Mouse (Mus musculus) C2C12 (cell line): ENCODE measurements around the gene Tgfbr3. TPM values are rescaled to one million over a fixed set of nuclear protein-coding genes. Genes with fewer than 3 reads are reported as not detected.

ENCODE experiments used
- H3K27me3 ChIP-seq: one replicate; pipeline ENCODE4 v1.6.1; 2011; ENCODE audit not compliant: control insufficient read depth, insufficient read depth, insufficient read length
- H3K36me3 ChIP-seq: one replicate; pipeline ENCODE4 v1.6.1; 2011; ENCODE audit not compliant: control insufficient read depth, insufficient read depth
- H3K4me3 ChIP-seq: one replicate; pipeline ENCODE4 v1.5.1; 2011; ENCODE audit warnings: mild to moderate bottlenecking, control low read depth; ENCODE audit not compliant: poor library complexity, insufficient read depth, severe bottlenecking
- H3K79me2 ChIP-seq: one replicate; pipeline ENCODE4 v1.6.1; 2011; ENCODE audit not compliant: control insufficient read depth, insufficient read depth
- H3K79me3 ChIP-seq: one replicate; pipeline ENCODE4 v1.6.1; 2011; ENCODE audit warnings: low read depth, control low read depth
- H3ac ChIP-seq: one replicate; pipeline ENCODE3; 2011; ENCODE audit warnings: low read depth; ENCODE audit not compliant: control insufficient read depth, insufficient read length
- CEBPB ChIP-seq: IDR thresholded peaks from one replicate; pipeline ENCODE4 v1.6.1; 2011; ENCODE audit warnings: low read depth, mild to moderate bottlenecking, control low read depth, moderate library complexity
- CTCF ChIP-seq: IDR thresholded peaks from one replicate; pipeline ENCODE4 v1.5.1; 2011; ENCODE audit not compliant: control insufficient read depth, insufficient read depth, insufficient read length
- FOSL1 ChIP-seq: IDR thresholded peaks from one replicate; pipeline ENCODE4 v1.8.0; 2011; ENCODE audit warnings: mild to moderate bottlenecking, low read length; ENCODE audit not compliant: poor library complexity, insufficient read depth, severe bottlenecking
- MAX ChIP-seq: IDR thresholded peaks from one replicate; pipeline ENCODE4 v1.6.1; 2011; ENCODE audit warnings: mild to moderate bottlenecking, control low read depth
- MYOD1 ChIP-seq: IDR thresholded peaks from one replicate; pipeline ENCODE4 v1.6.1; 2011; ENCODE audit warnings: low read depth; ENCODE audit not compliant: control insufficient read depth, insufficient read length
- MYOG ChIP-seq: IDR thresholded peaks from one replicate; pipeline ENCODE4 v1.6.1; 2011; ENCODE audit not compliant: control insufficient read depth, insufficient read length; ENCODE audit errors: extremely low read depth
- USF1 ChIP-seq: IDR thresholded peaks from one replicate; pipeline ENCODE4 v1.6.1; 2011; ENCODE audit warnings: low read depth, mild to moderate bottlenecking, control low read depth, moderate library complexity
- polyA plus RNA-seq: library from polyadenylated mRNA; unstranded; fragments of >200 nt; fragmentation: generic; extraction: Trizol; gene quantifications from one replicate; pipeline ENCODE4 v1.2.1, GENCODE M21; 2012; ENCODE audit warnings: missing spikeins

The Tgfbr3 gene
- polyA plus RNA-seq, 1 experiment = 0.20 TPM

DNA sequence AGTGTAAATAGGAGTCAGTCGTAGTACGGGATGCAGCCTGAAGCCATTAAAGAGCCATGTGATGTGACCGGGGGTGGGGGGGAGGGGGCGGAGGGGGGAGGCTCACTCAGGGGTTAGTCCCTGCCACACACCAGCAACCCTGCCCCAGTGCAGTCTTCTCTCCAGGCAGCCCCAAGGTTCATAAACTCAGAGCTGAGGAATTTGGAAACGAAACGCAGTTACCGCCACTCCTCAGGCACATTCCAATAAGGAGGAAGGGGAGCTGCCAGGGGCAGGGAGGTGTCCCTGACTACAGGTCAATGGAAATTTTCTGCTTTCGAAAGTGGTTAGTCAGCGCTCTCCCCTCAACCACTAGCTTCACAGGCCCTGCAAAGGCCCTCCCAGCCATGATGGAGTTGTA lies 132.0 kb downstream of the Tgfbr3 start:
- Histone ChIP-seq H3K36me3 (no peaks in the 10 kb centered on the region), H3K79me2 (no peaks in the 10 kb centered on the region), H3K79me3 (no peaks in the 10 kb centered on the region), H3K4me3 (no peak overlapping the region), H3ac (no peak overlapping the region), H3K27me3 (peaks cover 16% of the 10 kb centered on the region)
- TF ChIP-seq CTCF (no peak), MAX (no peak), FOSL1 (no peak), CEBPB (no peak), MYOG (no peak), MYOD1 (no peak), USF1 (no peak)

DNA sequence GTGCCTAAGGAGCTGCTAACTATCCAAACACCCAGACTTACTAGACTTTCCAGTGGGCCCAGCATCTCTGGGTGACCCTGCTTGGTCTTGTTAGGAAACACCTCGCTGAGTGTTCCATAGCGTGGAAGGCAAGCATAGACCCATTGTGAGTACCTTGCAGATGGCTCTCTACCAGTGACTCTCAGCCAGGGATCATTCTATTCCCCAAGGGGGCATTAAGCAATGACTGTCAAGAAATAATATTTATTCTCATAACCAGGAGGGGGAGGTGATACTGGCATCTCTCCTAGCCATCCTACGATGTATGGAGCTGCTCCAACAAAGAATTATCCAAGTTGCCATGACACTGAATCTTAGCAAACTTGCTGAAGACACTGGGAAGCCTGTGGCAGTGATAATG lies 133.3 kb downstream of the Tgfbr3 start:
- Histone ChIP-seq H3K27me3 (peaks cover 24% of the 10 kb centered on the region), H3K79me2 (no peaks in the 10 kb centered on the region), H3K79me3 (no peaks in the 10 kb centered on the region), H3K4me3 (no peak overlapping the region), H3ac (no peak overlapping the region), H3K36me3 (no peaks in the 10 kb centered on the region)
- TF ChIP-seq CEBPB (no peak), MYOG (no peak), MAX (no peak), MYOD1 (no peak), FOSL1 (no peak), USF1 (no peak), CTCF (no peak)

DNA sequence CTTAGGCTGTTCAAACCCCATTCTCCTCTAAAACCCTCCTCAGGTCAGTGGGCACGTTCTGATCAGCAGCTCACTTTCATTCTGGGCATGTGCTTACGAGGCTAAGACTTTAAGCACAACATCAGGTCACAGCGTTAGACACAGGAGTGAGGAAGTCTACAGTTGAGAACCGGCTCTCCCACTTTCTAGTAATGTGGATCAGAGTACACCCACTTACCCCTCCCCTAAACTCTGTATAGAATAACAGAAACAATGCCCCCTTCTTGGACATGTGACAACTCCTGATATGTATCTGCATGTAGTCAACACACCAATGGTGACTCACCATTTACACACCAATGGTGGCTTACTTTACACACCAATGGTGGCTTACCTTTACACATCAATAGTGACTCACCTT lies 136.4 kb downstream of the Tgfbr3 start:
- Histone ChIP-seq H3K27me3 (peaks cover 28% of the 10 kb centered on the region), H3K79me2 (no peaks in the 10 kb centered on the region), H3K4me3 (no peak overlapping the region), H3K36me3 (no peaks in the 10 kb centered on the region), H3ac (no peak overlapping the region), H3K79me3 (no peaks in the 10 kb centered on the region)
- TF ChIP-seq USF1 = no peak
- no peak for TF ChIP-seq CTCF
- TF ChIP-seq MAX = no peak
- TF ChIP-seq FOSL1 = no peak
- no peak for TF ChIP-seq MYOD1
- TF ChIP-seq MYOG = no peak
- TF ChIP-seq CEBPB = no peak

DNA sequence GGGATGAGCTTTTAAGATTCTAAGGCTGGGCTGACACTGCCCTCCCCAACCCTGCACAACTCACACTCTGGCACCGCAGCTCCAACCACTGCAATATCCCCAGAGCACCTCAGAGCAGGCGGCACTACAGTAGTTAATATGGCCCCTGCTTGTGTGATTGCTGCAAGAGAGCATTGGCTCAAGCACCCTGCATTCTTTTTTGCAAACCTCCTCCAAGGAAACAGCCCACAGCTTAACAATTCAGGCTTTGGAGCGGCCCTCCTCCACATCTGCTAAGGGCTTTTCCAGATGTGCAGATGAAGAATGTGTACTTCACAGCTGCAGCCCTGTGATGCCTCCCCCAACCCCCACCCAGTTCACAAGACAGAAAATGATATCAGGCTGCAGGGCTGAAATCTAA lies 138.1 kb downstream of the Tgfbr3 start:
- H3K36me3 ChIP-seq = no peaks in the 10 kb centered on the region
- H3K4me3 ChIP-seq = no peak overlapping the region
- H3K27me3 ChIP-seq = peaks cover 28% of the 10 kb centered on the region
- no peaks in the 10 kb centered on the region for H3K79me3 ChIP-seq
- no peaks in the 10 kb centered on the region for H3K79me2 ChIP-seq
- no peak overlapping the region for H3ac ChIP-seq
- TF ChIP-seq MYOG = no peak
- no peak for TF ChIP-seq MAX
- no peak for TF ChIP-seq FOSL1
- TF ChIP-seq USF1 = no peak
- no peak for TF ChIP-seq CEBPB
- no peak for TF ChIP-seq MYOD1
- TF ChIP-seq CTCF = no peak

DNA sequence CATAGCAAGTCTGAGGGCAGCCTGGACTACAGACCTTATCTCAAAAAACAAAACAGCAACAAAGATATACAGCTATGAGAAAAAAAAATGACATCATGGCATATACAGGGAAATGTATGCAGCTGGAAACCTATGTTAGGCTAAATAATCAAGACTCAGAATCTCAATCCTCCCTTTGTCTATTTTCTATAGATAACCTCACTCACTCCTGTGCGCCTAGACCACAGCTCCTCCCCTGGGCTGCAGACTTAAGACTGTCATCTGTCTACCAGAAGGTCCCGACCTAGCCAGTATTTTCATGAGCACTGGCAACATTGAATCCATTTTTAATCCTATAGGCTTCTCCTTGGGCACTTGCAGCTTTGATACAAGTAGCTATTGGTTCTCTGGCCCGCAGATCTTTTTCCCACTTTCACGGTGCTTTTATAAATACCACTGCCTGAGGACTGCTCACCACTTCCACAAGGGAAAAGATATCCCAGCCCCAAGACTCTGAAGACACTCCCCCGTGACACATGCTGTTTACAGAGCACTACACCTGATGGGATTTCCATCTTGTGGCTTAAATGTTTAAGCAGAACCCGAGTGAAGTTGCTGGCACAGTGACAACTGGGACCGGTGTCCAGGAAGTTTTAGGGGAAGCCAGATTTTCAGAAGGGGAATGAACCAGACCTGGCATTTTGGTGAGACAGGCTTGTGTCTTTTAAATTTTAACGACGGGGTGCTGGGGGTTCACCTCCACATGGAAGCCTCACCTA lies 138.7 kb downstream of the Tgfbr3 start:
- H3K79me3 ChIP-seq = no peaks in the 10 kb centered on the region
- H3K4me3 ChIP-seq = no peak overlapping the region
- H3K27me3 ChIP-seq = peaks cover 33% of the 10 kb centered on the region
- no peaks in the 10 kb centered on the region for H3K36me3 ChIP-seq
- no peaks in the 10 kb centered on the region for H3K79me2 ChIP-seq
- TF ChIP-seq MYOG = no peak
- TF ChIP-seq FOSL1 = no peak
- TF ChIP-seq CEBPB = no peak
- no peak for TF ChIP-seq MYOD1
- no peak for TF ChIP-seq USF1
- no peak for TF ChIP-seq MAX
- TF ChIP-seq CTCF = no peak
- no peak overlapping the region for H3ac ChIP-seq
